Mouse (Mus musculus) left cerebral cortex, postnatal 10 days (tissue): ENCODE results near the gene Amhr2. TPM values are rescaled to one million over a fixed set of nuclear protein-coding genes. Genes with fewer than 3 reads are reported as not detected.
A peak's percentile ranks its signal among the peaks of the same experiment; 100 is the strongest.

Source experiments
- DNase-seq, 2 experiments: peaks; one replicate each; pipeline ENCODE4 v3.0.0; 2021 to 2022; ENCODE audit warnings: low spot score in 2 of 2, mixed read lengths in 1 of 2; ENCODE audit errors: extremely low spot score in 1 of 2
- intact Hi-C: fragments of 180-260 bp; cut with DNase I; formaldehyde crosslinking; loops from one replicate; pipeline ENCODE4 v1.15.1; 2025
- total RNA-seq, 2 experiments: library from RNA; stranded (reverse); gene quantifications; 2 replicates each; pipeline ENCODE4 v1.2.3; 2021

Amhr2 gene
- total RNA-seq, 2 experiments from 2014 or later, result 0.81 TPM; not detected in 1

- intact Hi-C loops, result no loop called here
These were observed 16.4 kb downstream of the Amhr2 start for GRCm38 (mm10) chr15:102461430-102462075.

GRCm38 (mm10) chr15:102463666-102464065, 18.5 kb downstream of the Amhr2 start:
- DNase-seq, result no peak
- intact Hi-C loops, result no loop called here

More at GRCm38 (mm10) chr15:102461430-102462075, 16.4 kb downstream of the Amhr2 start:
- no peak for DNase-seq

- no peak for DNase-seq
- intact Hi-C loops, result no loop called here
These were observed 23.7 kb downstream of the Amhr2 start for GRCm38 (mm10) chr15:102468675-102469370.

GRCm38 (mm10) chr15:102470183-102470604, 25.0 kb downstream of the Amhr2 start, which contains the start of gene Pcbp2:
Gene Pcbp2 (plus strand): TSS chr15:102470539.
- peak; percentile 94 to 99 for DNase-seq
- intact Hi-C loops, result loop anchor here (5.0 kb wide), 1 partner anchor 37 kb away; no protein-coding TSS in a partner anchor

- peak; percentile 68 to 94 for DNase-seq
- intact Hi-C loops, result loop anchor here (5.0 kb wide), 1 partner anchor 37 kb away; no protein-coding TSS in a partner anchor
These were observed 25.6 kb downstream of the Amhr2 start for GRCm38 (mm10) chr15:102470605-102471294.

- no peak for DNase-seq
- intact Hi-C loops, result loop anchor here (5.0 kb wide), 1 partner anchor 36 kb away; no protein-coding TSS in a partner anchor
These were observed 26.1 kb downstream of the Amhr2 start for GRCm38 (mm10) chr15:102471295-102471645.

- intact Hi-C loops, result loop anchor here (5.0 kb wide), 1 partner anchor 36 kb away; no protein-coding TSS in a partner anchor
- no peak for DNase-seq
These were observed 26.6 kb downstream of the Amhr2 start for GRCm38 (mm10) chr15:102471727-102472126.

GRCm38 (mm10) chr15:102473246-102473645, 28.1 kb downstream of the Amhr2 start:
- intact Hi-C loops, result loop anchor here (5.0 kb wide), 1 partner anchor 34 kb away; no protein-coding TSS in a partner anchor

GRCm38 (mm10) chr15:102474520-102474919, 29.4 kb downstream of the Amhr2 start:
- DNase-seq, result no peak
- intact Hi-C loops, result loop anchor here (5.0 kb wide), 1 partner anchor 33 kb away; no protein-coding TSS in a partner anchor

More at GRCm38 (mm10) chr15:102473246-102473645, 28.1 kb downstream of the Amhr2 start:
- no peak for DNase-seq

- no peak for DNase-seq
- intact Hi-C loops, result loop anchor here (10.0 kb wide), 1 partner anchor 388 kb away; no protein-coding TSS in a partner anchor
These were observed 38.0 kb downstream of the Amhr2 start for GRCm38 (mm10) chr15:102483136-102483535.

- intact Hi-C loops, result loop anchor here (10.0 kb wide), 1 partner anchor 391 kb away; no protein-coding TSS in a partner anchor
- DNase-seq, result no peak
These were observed 40.7 kb downstream of the Amhr2 start for GRCm38 (mm10) chr15:102485853-102486252.

- DNase-seq, result no peak
- intact Hi-C loops, result loop anchor here (10.0 kb wide), 1 partner anchor 393 kb away; no protein-coding TSS in a partner anchor
These were observed 42.5 kb downstream of the Amhr2 start for GRCm38 (mm10) chr15:102487664-102488063.

- intact Hi-C loops, result no loop called here
- DNase-seq, result no peak
These were observed 53.2 kb downstream of the Amhr2 start for GRCm38 (mm10) chr15:102498322-102498721.

- no peak for DNase-seq
- intact Hi-C loops, result no loop called here
These were observed 54.2 kb downstream of the Amhr2 start for GRCm38 (mm10) chr15:102499370-102499769.

GRCm38 (mm10) chr15:102499851-102500250, 54.7 kb downstream of the Amhr2 start:
- intact Hi-C loops, result no loop called here
- no peak for DNase-seq

- intact Hi-C loops, result no loop called here
- no peak for DNase-seq
These were observed 55.3 kb downstream of the Amhr2 start for GRCm38 (mm10) chr15:102500479-102500878.

GRCm38 (mm10) chr15:102501084-102501814, 56.1 kb downstream of the Amhr2 start:
- DNase-seq, result no peak

GRCm38 (mm10) chr15:102502254-102502840, 57.2 kb downstream of the Amhr2 start:
- intact Hi-C loops, result no loop called here
- no peak for DNase-seq

More at GRCm38 (mm10) chr15:102501084-102501814, 56.1 kb downstream of the Amhr2 start:
- intact Hi-C loops, result no loop called here
